Mouse (Mus musculus) ZHBTc4 (cell line): ENCODE measurements around the gene Zfp317.

ENCODE experiments used
- DNase-seq: peaks from one replicate; pipeline ENCODE4 v3.0.0-alpha.2; 2011; ENCODE audit warnings: low read depth, low spot score

Zfp317 gene

GRCm38 (mm10) chr9:19621843-19622822 is at the start of gene Zfp317:
Gene Zfp317 (plus strand): TSS chr9:19622102.
- DNase-seq, result peak; percentile 99

- no peak for DNase-seq
These were observed 39.6 kb upstream of the Zfp317 start, which contains the start of gene Olfr855 for GRCm38 (mm10) chr9:19582317-19582716. Gene Olfr855 (plus strand): TSS chr9:19582617.

- no peak for DNase-seq
These were observed 605 bp upstream of the Zfp317 start for GRCm38 (mm10) chr9:19621297-19621696.

GRCm38 (mm10) chr9:19629574-19629973 is 7.7 kb downstream of the Zfp317 start:
- no peak for DNase-seq

- DNase-seq, result no peak
These were observed 23.3 kb downstream of the Zfp317 start for GRCm38 (mm10) chr9:19645193-19645592.

- DNase-seq, result no peak
These were observed 68.4 kb downstream of the Zfp317 start for GRCm38 (mm10) chr9:19690281-19690680.

GRCm38 (mm10) chr9:19691426-19691825 is 69.5 kb downstream of the Zfp317 start:
- no peak for DNase-seq

- DNase-seq, result peak; percentile 30
These were observed 70.5 kb downstream of the Zfp317 start for GRCm38 (mm10) chr9:19692430-19692829.

GRCm38 (mm10) chr9:19694285-19694684 is 72.4 kb downstream of the Zfp317 start:
- DNase-seq, result peak; percentile 79

GRCm38 (mm10) chr9:19694898-19695379 is 73.0 kb downstream of the Zfp317 start:
- peak; percentile 89 for DNase-seq
